Mouse (Mus musculus): ENCODE data around the gene Ccr7.

Ccr7 gene

GRCm38 (mm10) chr11:99115940-99116339 lies 38.9 kb downstream of the Ccr7 start:
- DNase-seq (ENCODE audit: low spot score) = no peak

GRCm38 (mm10) chr11:99113111-99113510 lies 41.8 kb downstream of the Ccr7 start:
- no peak for DNase-seq (ENCODE audit: low spot score)

- DNase-seq (ENCODE audit: low spot score) = no peak
Measured at GRCm38 (mm10) chr11:99112700-99113099, 42.2 kb downstream of the Ccr7 start.

GRCm38 (mm10) chr11:99111631-99112030 lies 43.2 kb downstream of the Ccr7 start:
- no peak for DNase-seq (ENCODE audit: low spot score)

DNA sequence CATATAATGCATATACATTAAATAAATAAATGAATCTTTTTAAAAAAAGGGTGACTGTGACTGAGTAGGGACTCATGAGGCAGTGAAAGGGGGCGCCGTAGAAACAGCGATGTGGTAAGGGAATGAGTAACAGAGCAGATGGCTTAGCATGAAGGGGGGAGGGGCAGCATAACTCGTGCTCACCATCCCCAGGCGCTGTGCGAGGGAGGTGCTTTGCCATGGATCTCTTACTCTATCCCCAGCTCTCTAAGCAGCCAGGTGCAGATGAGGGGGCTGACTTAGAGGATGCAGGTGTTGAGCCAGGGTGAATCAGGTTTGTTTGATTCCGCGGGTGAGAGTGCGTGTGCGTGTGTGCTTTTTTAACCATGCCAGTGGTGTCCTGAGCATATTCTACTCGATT lies 43.7 kb downstream of the Ccr7 start:
- DNase-seq (ENCODE audit: low spot score) = no peak

GRCm38 (mm10) chr11:99110370-99111110 lies 44.3 kb downstream of the Ccr7 start:
- no peak for DNase-seq (ENCODE audit: low spot score)

DNA sequence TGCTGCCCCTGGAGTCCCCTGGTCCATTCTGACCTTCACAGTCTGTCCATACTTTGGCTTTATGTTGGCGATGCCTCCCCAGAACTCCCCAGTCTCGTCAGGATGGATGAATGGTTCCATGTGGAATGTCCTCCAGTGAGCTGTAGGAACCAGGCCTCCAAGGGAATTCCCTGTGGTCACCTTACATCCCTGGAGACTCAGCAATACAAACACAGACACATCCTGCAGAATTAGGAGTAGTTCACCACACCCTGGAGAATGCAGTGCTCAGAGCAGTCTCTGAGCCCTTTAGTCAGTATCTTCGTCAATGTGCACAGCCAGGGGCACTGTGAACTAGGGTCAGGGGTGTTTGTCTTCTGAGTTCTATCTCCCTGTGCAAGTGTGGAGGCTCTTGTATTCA lies 46.6 kb downstream of the Ccr7 start:
- no peak for DNase-seq (ENCODE audit: low spot score)

GRCm38 (mm10) chr11:99105981-99106726 lies 48.7 kb downstream of the Ccr7 start:
- DNase-seq (ENCODE audit: low spot score) = no peak

DNA sequence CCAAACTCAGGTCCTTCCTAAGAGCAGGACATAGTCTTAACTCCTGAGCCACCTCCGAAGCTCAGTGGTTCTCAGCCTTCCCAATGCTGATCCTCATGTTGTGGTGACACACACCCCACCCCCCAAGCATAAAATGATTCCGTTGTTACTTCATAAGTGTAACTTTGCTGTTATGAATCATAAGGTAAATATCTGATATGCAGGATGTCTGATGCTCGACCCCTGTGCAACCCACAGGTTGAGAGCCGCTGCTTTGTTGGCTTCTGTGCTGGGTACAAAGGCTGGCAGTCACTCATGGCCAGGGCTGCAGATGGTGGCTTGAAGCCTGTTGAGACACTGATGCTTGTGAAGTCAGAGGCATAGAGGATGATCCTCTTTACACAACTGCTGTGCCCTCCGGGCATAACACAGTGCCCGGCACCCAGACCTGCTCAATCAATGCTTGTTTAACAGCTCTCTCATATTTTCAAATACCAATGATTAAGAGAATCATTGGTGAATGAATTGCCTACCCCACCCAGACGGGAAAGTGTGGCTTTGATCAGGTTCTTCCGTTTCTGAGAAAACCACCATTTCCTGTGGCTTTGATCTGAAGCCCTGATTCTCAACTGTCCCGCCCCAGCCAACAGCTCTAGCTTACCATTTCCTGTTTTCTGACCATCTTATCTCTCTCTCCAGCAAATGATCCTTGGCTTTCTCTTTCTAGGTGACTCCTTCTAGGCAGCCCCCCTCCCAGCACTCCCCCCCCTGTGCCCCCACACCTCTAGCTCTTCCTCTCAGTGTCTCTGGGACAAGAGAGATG lies 50.1 kb downstream of the Ccr7 start:
- no peak for DNase-seq (ENCODE audit: low spot score)

- DNase-seq (ENCODE audit: low spot score) = no peak
Measured at GRCm38 (mm10) chr11:99102575-99103270, 52.2 kb downstream of the Ccr7 start.

DNA sequence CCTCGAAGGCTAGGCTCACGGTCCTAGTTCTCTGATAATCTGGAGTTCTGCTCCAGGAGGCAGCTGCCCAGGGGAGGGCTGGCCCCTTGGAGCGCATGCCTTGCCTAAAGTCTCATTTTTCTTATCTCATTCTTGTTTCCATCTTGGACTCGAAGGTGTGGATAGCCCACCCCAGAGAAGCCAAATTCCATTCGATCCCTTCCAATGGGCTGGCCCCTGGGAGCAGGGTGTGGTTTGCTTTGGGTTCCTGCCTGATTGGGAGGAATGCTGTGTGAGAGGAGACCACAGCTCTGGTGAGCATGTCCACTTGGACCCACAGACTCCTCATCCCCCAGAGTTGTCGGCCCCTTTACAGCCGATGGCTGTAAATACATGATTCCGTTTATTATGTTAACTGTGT lies 53.2 kb downstream of the Ccr7 start:
- DNase-seq (ENCODE audit: low spot score) = no peak

- DNase-seq (ENCODE audit: low spot score) = no peak
Measured at GRCm38 (mm10) chr11:99100215-99100614, 54.7 kb downstream of the Ccr7 start.

DNA sequence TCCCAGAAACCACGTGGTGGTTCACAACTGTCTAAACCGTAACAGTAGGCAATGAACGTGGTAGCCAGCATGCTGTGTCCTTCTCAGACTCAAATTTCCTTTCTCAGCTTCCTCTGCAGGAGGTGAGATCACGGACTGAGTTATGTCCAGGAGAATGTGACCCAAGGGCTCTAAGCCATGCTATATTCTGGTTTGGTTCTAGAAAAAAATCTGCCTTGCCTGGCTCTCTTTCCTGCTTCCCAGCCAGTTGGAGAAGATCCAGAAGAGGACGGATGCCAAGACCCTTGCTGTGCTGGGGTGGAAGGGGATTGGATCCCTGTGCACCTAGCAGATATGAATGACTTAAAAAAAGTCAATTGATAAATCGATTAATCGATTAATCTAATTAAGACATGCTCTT lies 55.4 kb downstream of the Ccr7 start:
- no peak for DNase-seq (ENCODE audit: low spot score)

- DNase-seq (ENCODE audit: low spot score) = no peak
Measured at GRCm38 (mm10) chr11:99098924-99099323, 56.0 kb downstream of the Ccr7 start.

- no peak for DNase-seq (ENCODE audit: low spot score)
Measured at GRCm38 (mm10) chr11:99096996-99097774, 57.7 kb downstream of the Ccr7 start.

DNA sequence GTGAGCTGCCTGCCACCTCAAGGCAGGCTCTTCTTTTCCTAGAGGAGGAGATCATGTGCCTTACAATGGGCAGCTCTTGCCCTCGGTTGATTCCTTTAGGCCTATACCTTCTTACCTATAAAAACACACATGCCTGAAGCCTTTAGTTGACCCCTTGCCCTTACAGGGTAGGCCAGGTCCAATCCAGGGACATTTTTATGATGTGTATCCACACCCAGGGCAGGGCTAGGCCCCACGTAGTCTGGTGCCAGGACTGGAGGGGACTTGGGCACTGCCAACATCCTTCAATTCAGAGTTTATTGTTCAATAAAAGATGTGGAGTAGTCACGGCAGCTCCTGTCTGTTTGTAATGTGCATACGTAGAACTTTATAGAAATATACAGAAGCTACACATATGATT lies 58.5 kb downstream of the Ccr7 start:
- DNase-seq (ENCODE audit: low spot score) = no peak

DNA sequence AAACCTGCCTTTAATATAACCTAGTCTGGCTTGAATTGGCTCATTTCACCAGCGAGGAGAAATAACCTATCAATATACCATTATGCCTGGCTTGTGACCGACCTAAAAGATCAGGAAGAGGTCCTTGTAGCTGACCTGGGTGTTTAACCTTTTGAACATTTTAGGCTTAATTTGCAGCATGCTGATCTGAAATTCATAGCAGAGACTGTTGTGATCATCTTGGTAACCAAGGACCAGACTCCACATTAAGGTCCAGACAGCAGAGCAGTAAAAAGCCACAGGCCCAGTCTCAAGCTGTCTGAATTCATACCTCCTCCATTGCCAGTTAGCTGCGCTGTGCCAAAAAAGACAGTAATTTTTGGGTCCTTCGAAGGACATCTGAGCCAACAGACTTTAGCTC lies 59.1 kb downstream of the Ccr7 start:
- no peak for DNase-seq (ENCODE audit: low spot score)

DNA sequence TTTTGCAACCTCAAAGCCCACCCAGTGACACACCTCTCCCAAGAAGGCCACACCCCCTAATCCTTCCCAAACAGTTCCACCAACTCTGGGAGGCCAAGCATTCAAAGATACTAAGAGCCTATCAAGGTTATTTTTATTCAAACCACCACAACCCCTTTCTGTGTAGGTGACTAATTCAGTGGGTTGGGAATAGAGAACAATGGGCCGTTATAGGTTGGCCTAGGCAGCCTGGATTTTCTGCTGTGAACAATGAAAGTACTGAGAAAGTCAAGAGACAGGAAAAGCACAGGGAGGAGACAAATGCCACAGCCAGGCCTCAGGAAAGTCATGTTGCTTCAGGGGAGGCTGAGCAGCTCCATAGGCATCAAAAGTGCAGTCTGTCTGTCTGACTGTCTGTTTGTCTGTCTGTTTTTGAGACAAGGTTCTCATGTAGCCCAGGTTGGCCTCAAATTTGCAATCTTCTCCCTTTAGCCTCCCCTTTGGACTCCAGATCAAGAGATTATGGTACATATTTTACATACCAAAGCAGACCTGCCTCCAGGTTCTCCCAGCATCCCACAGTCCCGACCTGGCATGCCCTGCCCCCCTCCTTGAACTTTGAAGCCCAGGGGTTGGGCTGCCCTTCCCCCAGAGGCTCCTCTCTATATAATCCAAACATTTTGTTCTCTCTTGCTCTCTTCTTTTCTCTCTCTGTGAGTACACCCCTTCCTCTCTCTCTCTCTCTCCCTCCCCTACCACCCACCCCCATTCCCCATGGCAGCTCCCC lies 59.8 kb downstream of the Ccr7 start:
- DNase-seq (ENCODE audit: low spot score) = no peak

All from ovary, postnatal 36 days (tissue).